Mouse (Mus musculus): ENCODE results near the gene Ncam1.

Gene Ncam1

GRCm38 (mm10) chr9:49622928-49623676 is 175.6 kb downstream of the Ncam1 start:
- no peak for DNase-seq (ENCODE audit: extremely low spot score, low spot score)

- no peak for DNase-seq (ENCODE audit: extremely low spot score, low spot score)
These were observed 177.0 kb downstream of the Ncam1 start for GRCm38 (mm10) chr9:49621691-49622090.

- DNase-seq (ENCODE audit: extremely low spot score, low spot score) = no peak
These were observed 179.9 kb downstream of the Ncam1 start for GRCm38 (mm10) chr9:49618699-49619392.

- DNase-seq (ENCODE audit: extremely low spot score, low spot score) = no peak
These were observed 180.5 kb downstream of the Ncam1 start for GRCm38 (mm10) chr9:49618266-49618665.

- no peak for DNase-seq (ENCODE audit: extremely low spot score, low spot score)
These were observed 181.5 kb downstream of the Ncam1 start for GRCm38 (mm10) chr9:49617216-49617615.

- DNase-seq (ENCODE audit: extremely low spot score, low spot score) = no peak
These were observed 186.3 kb downstream of the Ncam1 start for GRCm38 (mm10) chr9:49612387-49612786.

GRCm38 (mm10) chr9:49608191-49608590 is 190.5 kb downstream of the Ncam1 start:
- no peak for DNase-seq (ENCODE audit: extremely low spot score, low spot score)

- no peak for DNase-seq (ENCODE audit: extremely low spot score, low spot score)
These were observed 192.0 kb downstream of the Ncam1 start for GRCm38 (mm10) chr9:49606717-49607116.

- DNase-seq (ENCODE audit: extremely low spot score, low spot score) = no peak
These were observed 192.4 kb downstream of the Ncam1 start for GRCm38 (mm10) chr9:49606317-49606716.

- no peak for DNase-seq (ENCODE audit: extremely low spot score, low spot score)
These were observed 192.9 kb downstream of the Ncam1 start for GRCm38 (mm10) chr9:49605791-49606190.

- no peak for DNase-seq (ENCODE audit: extremely low spot score, low spot score)
These were observed 193.4 kb downstream of the Ncam1 start for GRCm38 (mm10) chr9:49605351-49605750.

- no peak for DNase-seq (ENCODE audit: extremely low spot score, low spot score)
These were observed 197.5 kb downstream of the Ncam1 start for GRCm38 (mm10) chr9:49601215-49601614.

GRCm38 (mm10) chr9:49595635-49596348 is 202.9 kb downstream of the Ncam1 start:
- DNase-seq (ENCODE audit: extremely low spot score, low spot score) = no peak

GRCm38 (mm10) chr9:49594876-49595634 is 203.7 kb downstream of the Ncam1 start:
- no peak for DNase-seq (ENCODE audit: extremely low spot score, low spot score)

GRCm38 (mm10) chr9:49593951-49594536 is 204.7 kb downstream of the Ncam1 start:
- DNase-seq (ENCODE audit: extremely low spot score, low spot score) = no peak

GRCm38 (mm10) chr9:49592006-49592405 is 206.7 kb downstream of the Ncam1 start:
- no peak for DNase-seq (ENCODE audit: extremely low spot score, low spot score)

GRCm38 (mm10) chr9:49590261-49590660 is 208.5 kb downstream of the Ncam1 start:
- DNase-seq (ENCODE audit: extremely low spot score, low spot score) = no peak

GRCm38 (mm10) chr9:49577136-49577535 is 221.6 kb downstream of the Ncam1 start:
- no peak for DNase-seq (ENCODE audit: extremely low spot score, low spot score)

- peak; percentile 20 for DNase-seq (ENCODE audit: extremely low spot score, low spot score)
These were observed 226.8 kb downstream of the Ncam1 start for GRCm38 (mm10) chr9:49571695-49572510.
